Mouse (Mus musculus) CH12.LX (cell line): Measurements from ENCODE around the gene Hoxc13. TPM values are rescaled to one million over a fixed set of nuclear protein-coding genes. Genes with fewer than 3 reads are reported as not detected.

Source experiments
- DNase-seq: peaks from one replicate; pipeline ENCODE4 v3.0.0-alpha.2; 2013; ENCODE audit errors: extremely low read depth
- H3K27ac ChIP-seq: 2 replicates; pipeline ENCODE4 v1.5.1; 2012; ENCODE audit warnings: low read depth, mild to moderate bottlenecking, control low read depth, moderate library complexity; ENCODE audit not compliant: insufficient read depth
- H3K27me3 ChIP-seq: replicated peaks from 2 replicates; pipeline ENCODE3; 2012; ENCODE audit warnings: inconsistent platforms
- H3K36me3 ChIP-seq, 2 experiments: replicated peaks in 1 of 2; 2 replicates each; pipeline versions ENCODE3 to v1.6.1; 2012; ENCODE audit warnings: inconsistent platforms in 1 of 2, low read length in 1 of 2, mild to moderate bottlenecking in 1 of 2, mixed read lengths in 1 of 2, moderate library complexity in 1 of 2; ENCODE audit not compliant: control insufficient read depth in 1 of 2, insufficient read depth in 1 of 2
- H3K4me1 ChIP-seq, 2 experiments: 2 replicates each; pipeline ENCODE4 v1.6.1; 2012; ENCODE audit warnings: inconsistent platforms in 1 of 2, moderate library complexity in 1 of 2; ENCODE audit not compliant: insufficient read depth in 2 of 2, control insufficient read depth in 1 of 2
- H3K4me2 ChIP-seq: 2 replicates; pipeline ENCODE4 v1.6.1; 2012; ENCODE audit warnings: low read depth, mild to moderate bottlenecking, control low read depth; ENCODE audit not compliant: poor library complexity, insufficient read depth, severe bottlenecking
- H3K4me3 ChIP-seq, 3 experiments: fragments of 150-350 bp in 1 of 3; sonication (generic) in 1 of 3; replicated peaks in 1 of 3; 2 replicates each; pipeline versions ENCODE3 to v1.5.1; 2011 to 2012; ENCODE audit warnings: low read depth in 2 of 3, low read length in 2 of 3, mild to moderate bottlenecking in 2 of 3, moderate library complexity in 2 of 3, control low read depth in 1 of 3, improper control_type of control experiment in 1 of 3, inconsistent platforms in 1 of 3, mixed read lengths in 1 of 3; ENCODE audit not compliant: poor library complexity in 1 of 3
- H3K79me2 ChIP-seq: replicated peaks from 2 replicates; pipeline ENCODE4 v1.6.1; 2012; ENCODE audit warnings: mild to moderate bottlenecking, moderate library complexity; ENCODE audit not compliant: control insufficient read depth, poor library complexity, insufficient read depth, severe bottlenecking; ENCODE audit errors: extremely low read depth
- H3K9ac ChIP-seq: 2 replicates; pipeline ENCODE4 v1.6.1; 2012; ENCODE audit warnings: low read depth, mild to moderate bottlenecking, control low read depth, moderate library complexity; ENCODE audit not compliant: insufficient read depth
- H3K9me3 ChIP-seq: replicated peaks from 2 replicates; pipeline ENCODE3; 2012; ENCODE audit warnings: low read length, inconsistent platforms, mixed read lengths
- BHLHE40 ChIP-seq: IDR thresholded peaks from 2 replicates; pipeline ENCODE4 v1.6.1; 2011; ENCODE audit warnings: mild to moderate bottlenecking, low read depth, low read length, improper control_type of control experiment
- CHD1 ChIP-seq: IDR thresholded peaks from 2 replicates; pipeline ENCODE4 v1.6.1; 2012; ENCODE audit warnings: low read depth, low read length, improper control_type of control experiment, inconsistent platforms
- CHD2 ChIP-seq: IDR thresholded peaks from 2 replicates; pipeline ENCODE4 v1.6.1; 2011; ENCODE audit warnings: low read length, improper control_type of control experiment
- CTCF ChIP-seq, 2 experiments: IDR thresholded peaks in 1 of 2; conservative IDR thresholded peaks in 1 of 2; 2 replicates each; pipeline ENCODE4 v1.5.1; 2011 to 2012; ENCODE audit warnings: low read depth in 2 of 2, low read length in 2 of 2, improper control_type of control experiment in 1 of 2, inconsistent platforms in 1 of 2, mild to moderate bottlenecking in 1 of 2, moderate library complexity in 1 of 2
- ETS1 ChIP-seq: conservative IDR thresholded peaks from 2 replicates; pipeline ENCODE4 v1.6.1; 2012; ENCODE audit warnings: low read depth, mild to moderate bottlenecking, inconsistent platforms, low read length, improper control_type of control experiment, moderate library complexity
- GABPA ChIP-seq: IDR thresholded peaks from 2 replicates; pipeline ENCODE4 v1.6.1; 2012; ENCODE audit warnings: low read depth, low read length, improper control_type of control experiment, inconsistent platforms; ENCODE audit not compliant: insufficient replicate concordance
- JUN ChIP-seq: IDR thresholded peaks from 2 replicates; pipeline ENCODE4 v1.6.1; 2011; ENCODE audit warnings: low read depth, mild to moderate bottlenecking, low read length, improper control_type of control experiment, moderate library complexity; ENCODE audit not compliant: insufficient read depth
- JUND ChIP-seq: conservative IDR thresholded peaks from 2 replicates; pipeline ENCODE4 v1.6.1; 2011; ENCODE audit warnings: low read depth, low read length, improper control_type of control experiment
- KAT2A ChIP-seq: IDR thresholded peaks from 2 replicates; pipeline ENCODE4 v1.6.1; 2012; ENCODE audit warnings: low read length, improper control_type of control experiment, inconsistent platforms; ENCODE audit not compliant: insufficient replicate concordance
- MAFK ChIP-seq: IDR thresholded peaks from 2 replicates; pipeline ENCODE4 v1.6.1; 2011; ENCODE audit warnings: low read length, improper control_type of control experiment; ENCODE audit not compliant: insufficient replicate concordance
- MAX ChIP-seq: IDR thresholded peaks from 2 replicates; pipeline ENCODE4 v1.6.1; 2011; ENCODE audit warnings: low read length, improper control_type of control experiment
- MAZ ChIP-seq: IDR thresholded peaks from 2 replicates; pipeline ENCODE4 v1.6.1; 2012; ENCODE audit warnings: low read depth, mild to moderate bottlenecking, inconsistent platforms, low read length, improper control_type of control experiment, moderate library complexity
- MEF2A ChIP-seq: IDR thresholded peaks from 2 replicates; pipeline ENCODE4 v1.6.1; 2014; ENCODE audit warnings: low read depth, mild to moderate bottlenecking, inconsistent platforms, low read length, improper control_type of control experiment, borderline replicate concordance
- MXI1 ChIP-seq: IDR thresholded peaks from 2 replicates; pipeline ENCODE4 v1.6.1; 2011; ENCODE audit warnings: mild to moderate bottlenecking, low read depth, low read length, improper control_type of control experiment
- PAX5 ChIP-seq: IDR thresholded peaks from 2 replicates; pipeline ENCODE4 v1.6.1; 2012; ENCODE audit warnings: low read length, inconsistent platforms, mixed read lengths
- POLR2AphosphoS2 ChIP-seq: IDR thresholded peaks from 2 replicates; pipeline ENCODE4 v1.6.1; 2011; ENCODE audit warnings: low read depth, low read length, improper control_type of control experiment
- RAD21 ChIP-seq: IDR thresholded peaks from 2 replicates; pipeline ENCODE4 v1.6.1; 2011; ENCODE audit warnings: low read depth, mild to moderate bottlenecking, low read length, improper control_type of control experiment, moderate library complexity
- SIN3A ChIP-seq: IDR thresholded peaks from 2 replicates; pipeline ENCODE4 v1.6.1; 2012; ENCODE audit warnings: low read length, improper control_type of control experiment, inconsistent platforms
- SMC3 ChIP-seq: IDR thresholded peaks from 2 replicates; pipeline ENCODE4 v1.6.1; 2011; ENCODE audit warnings: low read depth, low read length, improper control_type of control experiment
- TBP ChIP-seq: conservative IDR thresholded peaks from 2 replicates; pipeline ENCODE4 v1.6.1; 2011; ENCODE audit warnings: low read depth, low read length, improper control_type of control experiment
- TCF12 ChIP-seq: IDR thresholded peaks from 2 replicates; pipeline ENCODE4 v1.6.1; 2014; ENCODE audit warnings: low read depth, mild to moderate bottlenecking, inconsistent platforms, low read length, improper control_type of control experiment
- UBTF ChIP-seq: IDR thresholded peaks from 2 replicates; pipeline ENCODE4 v1.6.1; 2012; ENCODE audit warnings: low read depth, mild to moderate bottlenecking, inconsistent platforms, low read length, improper control_type of control experiment, moderate library complexity
- USF1 ChIP-seq: IDR thresholded peaks from 2 replicates; pipeline ENCODE4 v1.6.1; 2014; ENCODE audit warnings: low read depth, mild to moderate bottlenecking, inconsistent platforms, low read length, improper control_type of control experiment
- USF2 ChIP-seq: conservative IDR thresholded peaks from 2 replicates; pipeline ENCODE4 v1.6.1; 2011; ENCODE audit warnings: low read depth, low read length, improper control_type of control experiment
- ZMIZ1 ChIP-seq: IDR thresholded peaks from 2 replicates; pipeline ENCODE4 v1.6.1; 2012; ENCODE audit warnings: low read depth, mild to moderate bottlenecking, inconsistent platforms, low read length, improper control_type of control experiment
- ZNF384 ChIP-seq: IDR thresholded peaks from 2 replicates; pipeline ENCODE4 v1.6.1; 2012; ENCODE audit warnings: low read depth, low read length, improper control_type of control experiment, inconsistent platforms
- dilution Hi-C: fragments of 300-500 bp; cut with MboI; formaldehyde crosslinking; loops from 2 replicates; pipeline ENCODE4 v1.14.3; 2020; ENCODE audit warnings: low sequenced_read_pairs; ENCODE audit not compliant: extremely low pct_unique_long_range_greater_than_20kb, extremely low pct_ligation_motif_present
- in situ Hi-C: fragments of 300-500 bp; cut with MboI; formaldehyde crosslinking; loops from 3 replicates; pipeline ENCODE4 v1.14.3; 2019; ENCODE audit warnings: low sequenced_read_pairs, low pct_ligation_motif_present, low pct_unique_long_range_greater_than_20kb, mixed read lengths
- polyA plus RNA-seq: library from polyadenylated mRNA; unstranded; fragments of >175 nt; gene quantifications from 2 replicates; pipeline ENCODE4 v1.2.1, GENCODE M21; 2012; ENCODE audit warnings: low read depth; ENCODE audit not compliant: insufficient read length
- total RNA-seq, 2 experiments: library from RNA; depleted of rRNA; stranded (reverse); fragments of 300-350 nt in 1 of 2; fragments of >200 nt in 1 of 2; gene quantifications; 2 replicates each; pipeline ENCODE4 v1.2.3; 2012 to 2014

Hoxc13 gene
- total and polyA plus RNA-seq, 3 experiments: not detected

GRCm38 (mm10) chr15:102962492-102962891, 41.6 kb downstream of the Hoxc13 start:
- no peak overlapping the region for H3K4me3 ChIP-seq
- in situ Hi-C loops (no loop called here), dilution Hi-C loops (no loop called here)
- H3K9me3 ChIP-seq: no peaks in the 10 kb centered on the region
- no peak overlapping the region for H3K9ac ChIP-seq
- no peak overlapping the region for H3K27ac ChIP-seq
- no peaks in the 10 kb centered on the region for H3K79me2 ChIP-seq
- no peaks in the 10 kb centered on the region for H3K36me3 ChIP-seq
- TF ChIP-seq JUND (no peak), ZNF384 (no peak), MXI1 (no peak), GABPA (no peak), MAZ (no peak), ZMIZ1 (no peak), RAD21 (no peak), USF1 (no peak), KAT2A (no peak), ETS1 (no peak), MAFK (no peak), JUN (no peak), BHLHE40 (no peak)
- H3K4me2 ChIP-seq: no peak overlapping the region
- H3K4me1 ChIP-seq: peaks cover 3 to 32% of the 10 kb centered on the region in 2 experiments
- no peak for DNase-seq
- H3K27me3 ChIP-seq: peaks cover 95% of the 10 kb centered on the region

GRCm38 (mm10) chr15:102963259-102963658, 42.4 kb downstream of the Hoxc13 start:
- H3K9me3 ChIP-seq: no peaks in the 10 kb centered on the region
- H3K4me1 ChIP-seq: peaks cover 3 to 32% of the 10 kb centered on the region in 2 experiments
- dilution Hi-C loops: no loop called here
- H3K79me2 ChIP-seq: no peaks in the 10 kb centered on the region
- H3K27me3 ChIP-seq: peaks cover 93% of the 10 kb centered on the region
- H3K36me3 ChIP-seq: no peaks in the 10 kb centered on the region
- no peak overlapping the region for H3K4me3 ChIP-seq
- H3K27ac ChIP-seq: no peak overlapping the region
- no peak for DNase-seq
- peak overlapping the region; percentile 79 for H3K4me2 ChIP-seq
- TF ChIP-seq CTCF (conservative IDR thresholded peaks at IDR 0.05 in 1 of 2, IDR thresholded peaks at IDR 0.05 in 1 of 2; ENCODE audit: low read depth in 2 of 2, low read length in 2 of 2) (no peak), RAD21 (no peak), USF1 (no peak), TBP (no peak), POLR2AphosphoS2 (no peak), CHD1 (no peak), SIN3A (no peak), UBTF (no peak), MEF2A (no peak), PAX5 (no peak), SMC3 (no peak), MXI1 (no peak), USF2 (no peak), MAX (no peak), CHD2 (no peak), TCF12 (no peak), ZMIZ1 (no peak), ZNF384 (no peak), BHLHE40 (no peak)
- TF ChIP-seq, all 38 proteins: peak for 0
- peak overlapping the region; percentile 7 for H3K9ac ChIP-seq
- in situ Hi-C loops: no loop called here
